Mouse (Mus musculus): ENCODE measurements around the gene Lhfp.

DNA sequence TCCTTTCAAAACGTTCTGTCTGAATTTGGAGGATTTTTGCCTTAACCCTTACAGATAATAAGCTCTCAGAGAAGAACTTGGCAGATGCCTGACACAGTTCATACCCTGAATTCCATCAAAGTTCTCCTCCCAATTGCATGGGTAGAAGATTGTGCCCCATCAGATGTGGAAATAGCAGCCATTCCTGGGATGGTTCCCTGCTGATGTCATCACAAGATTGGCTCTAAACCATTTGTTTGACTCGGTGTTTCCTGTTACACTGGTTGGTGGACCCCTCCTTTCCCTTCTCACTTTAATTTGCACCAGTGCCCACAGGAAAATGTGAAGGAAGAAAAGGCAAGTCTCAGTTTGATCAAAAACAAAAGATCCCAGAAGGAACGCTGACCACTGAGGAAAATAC is 68.6 kb downstream of the Lhfp start:
- TF ChIP-seq CTCF (IDR thresholded peaks at IDR 0.05; ENCODE audit: low read depth, low read length) (no peak), POLR2A (IDR thresholded peaks at IDR 0.05; ENCODE audit: extremely low read depth, insufficient read depth, low read length) (no peak)
